Mouse (Mus musculus): ENCODE measurements at regions not wholly inside any gene's neighbourhood (a gene's known extent, or its start where the extent isn't known, plus 50 kb on each side); places are given as distances from the start of the nearest gene placed in this dataset.

GRCm38 (mm10) chr17:10037799-10038445, 281.7 kb downstream of the Qk start:
- Histone ChIP-seq H3K4me3 (replicated peaks) (no peak overlapping the region), H3K9ac (replicated peaks) (no peak overlapping the region), H3K27ac (replicated peaks) (no peak overlapping the region), H3K27me3 (replicated peaks) (no peaks in the 10 kb centered on the region), H3K4me1 (no peaks in the 10 kb centered on the region), H3K9me3 (replicated peaks) (no peaks in the 10 kb centered on the region), H3K4me2 (no peak overlapping the region), H3K36me3 (no peaks in the 10 kb centered on the region)
- WGBS = 44% methylated on average over 14 of the region's 14 CpGs
- no peak for ATAC-seq (ENCODE audit: low FRiP score)

GRCm38 (mm10) chr17:10033510-10033909, 286.1 kb downstream of the Qk start:
- H3K4me1 ChIP-seq = no peaks in the 10 kb centered on the region
- H3K9me3 ChIP-seq (replicated peaks) = no peaks in the 10 kb centered on the region
- H3K36me3 ChIP-seq = no peaks in the 10 kb centered on the region
- no peaks in the 10 kb centered on the region for H3K27me3 ChIP-seq (replicated peaks)
- no peak for ATAC-seq (ENCODE audit: low FRiP score)
- no peak overlapping the region for H3K4me3 ChIP-seq (replicated peaks)
- H3K9ac ChIP-seq (replicated peaks) = no peak overlapping the region
- no peak overlapping the region for H3K27ac ChIP-seq (replicated peaks)
- H3K4me2 ChIP-seq = no peak overlapping the region
- 56% methylated on average over 4 of the region's 4 CpGs for WGBS

GRCm38 (mm10) chr17:10031033-10031432, 288.6 kb downstream of the Qk start:
- no peak overlapping the region for H3K4me2 ChIP-seq
- ATAC-seq (ENCODE audit: low FRiP score) = no peak
- H3K36me3 ChIP-seq = no peaks in the 10 kb centered on the region
- no peaks in the 10 kb centered on the region for H3K27me3 ChIP-seq (replicated peaks)
- H3K9ac ChIP-seq (replicated peaks) = no peak overlapping the region
- no peaks in the 10 kb centered on the region for H3K9me3 ChIP-seq (replicated peaks)
- 79% methylated on average over 3 of the region's 3 CpGs for WGBS
- no peak overlapping the region for H3K4me3 ChIP-seq (replicated peaks)
- no peaks in the 10 kb centered on the region for H3K4me1 ChIP-seq
- H3K27ac ChIP-seq (replicated peaks) = no peak overlapping the region

GRCm38 (mm10) chr17:10026770-10027169, 292.9 kb downstream of the Qk start:
- Histone ChIP-seq H3K4me1 (no peaks in the 10 kb centered on the region), H3K9me3 (replicated peaks) (no peaks in the 10 kb centered on the region), H3K4me2 (no peak overlapping the region), H3K4me3 (replicated peaks) (no peak overlapping the region), H3K36me3 (no peaks in the 10 kb centered on the region), H3K27ac (replicated peaks) (no peak overlapping the region), H3K27me3 (replicated peaks) (no peaks in the 10 kb centered on the region), H3K9ac (replicated peaks) (no peak overlapping the region)
- no peak for ATAC-seq (ENCODE audit: low FRiP score)

GRCm38 (mm10) chr17:10025212-10025611, 294.4 kb downstream of the Qk start:
- WGBS = 77% methylated on average over 5 of the region's 5 CpGs
- Histone ChIP-seq H3K4me2 (no peak overlapping the region), H3K27me3 (replicated peaks) (no peaks in the 10 kb centered on the region), H3K9me3 (replicated peaks) (no peaks in the 10 kb centered on the region), H3K4me3 (replicated peaks) (no peak overlapping the region), H3K27ac (replicated peaks) (no peak overlapping the region), H3K9ac (replicated peaks) (no peak overlapping the region), H3K4me1 (no peaks in the 10 kb centered on the region), H3K36me3 (no peaks in the 10 kb centered on the region)
- no peak for ATAC-seq (ENCODE audit: low FRiP score)

GRCm38 (mm10) chr17:10024323-10024722, 295.3 kb downstream of the Qk start:
- Histone ChIP-seq H3K4me1 (no peaks in the 10 kb centered on the region), H3K27me3 (replicated peaks) (no peaks in the 10 kb centered on the region), H3K4me2 (no peak overlapping the region), H3K36me3 (no peaks in the 10 kb centered on the region), H3K27ac (replicated peaks) (no peak overlapping the region), H3K9me3 (replicated peaks) (no peaks in the 10 kb centered on the region), H3K4me3 (replicated peaks) (no peak overlapping the region), H3K9ac (replicated peaks) (no peak overlapping the region)
- ATAC-seq (ENCODE audit: low FRiP score) = no peak

- Histone ChIP-seq H3K27ac (replicated peaks) (no peak overlapping the region), H3K27me3 (replicated peaks) (no peaks in the 10 kb centered on the region)
Measured at GRCm38 (mm10) chr17:10012161-10012560, 307.5 kb downstream of the Qk start.

GRCm38 (mm10) chr17:10011728-10012127, 307.9 kb downstream of the Qk start:
- Histone ChIP-seq H3K4me2 (no peak overlapping the region), H3K36me3 (no peaks in the 10 kb centered on the region), H3K9me3 (replicated peaks) (no peaks in the 10 kb centered on the region), H3K27ac (replicated peaks) (0 out of 2 replicates have a peak overlapping the region, but pooled peaks have one; percentile 15), H3K9ac (replicated peaks) (no peak overlapping the region), H3K27me3 (replicated peaks) (no peaks in the 10 kb centered on the region), H3K4me1 (peaks cover 24% of the 10 kb centered on the region), H3K4me3 (replicated peaks) (no peak overlapping the region)
- ATAC-seq (ENCODE audit: low FRiP score) = no peak
- WGBS = 12% methylated on average over 8 of the region's 8 CpGs

More at GRCm38 (mm10) chr17:10012161-10012560, 307.5 kb downstream of the Qk start:
- Histone ChIP-seq H3K4me3 (replicated peaks) (no peak overlapping the region), H3K36me3 (no peaks in the 10 kb centered on the region), H3K4me1 (peaks cover 24% of the 10 kb centered on the region), H3K4me2 (no peak overlapping the region), H3K9me3 (replicated peaks) (no peaks in the 10 kb centered on the region), H3K9ac (replicated peaks) (no peak overlapping the region)
- 8% methylated on average over 3 of the region's 3 CpGs for WGBS
- ATAC-seq (ENCODE audit: low FRiP score) = no peak

- no peaks in the 10 kb centered on the region for H3K9me3 ChIP-seq (replicated peaks)
- H3K4me3 ChIP-seq (replicated peaks) = no peak overlapping the region
- H3K4me1 ChIP-seq = no peaks in the 10 kb centered on the region
- no peak overlapping the region for H3K4me2 ChIP-seq
- no peaks in the 10 kb centered on the region for H3K36me3 ChIP-seq
- no peak overlapping the region for H3K9ac ChIP-seq (replicated peaks)
- no peak overlapping the region for H3K27ac ChIP-seq (replicated peaks)
- WGBS = 85% methylated on average over 7 of the region's 7 CpGs
- no peak for ATAC-seq (ENCODE audit: low FRiP score)
- H3K27me3 ChIP-seq (replicated peaks) = no peaks in the 10 kb centered on the region
Measured at GRCm38 (mm10) chr17:10001071-10001591, 318.5 kb downstream of the Qk start.

GRCm38 (mm10) chr17:9995321-9995720, 324.3 kb downstream of the Qk start:
- Histone ChIP-seq H3K27me3 (replicated peaks) (no peaks in the 10 kb centered on the region), H3K4me3 (replicated peaks) (no peak overlapping the region), H3K9me3 (replicated peaks) (no peaks in the 10 kb centered on the region), H3K9ac (replicated peaks) (no peak overlapping the region), H3K27ac (replicated peaks) (no peak overlapping the region), H3K36me3 (no peaks in the 10 kb centered on the region), H3K4me2 (no peak overlapping the region), H3K4me1 (no peaks in the 10 kb centered on the region)
- ATAC-seq (ENCODE audit: low FRiP score) = no peak
- WGBS = 66% methylated on average over 5 of the region's 5 CpGs

- H3K36me3 ChIP-seq = no peaks in the 10 kb centered on the region
- no peak overlapping the region for H3K4me2 ChIP-seq
- ATAC-seq (ENCODE audit: low FRiP score) = no peak
- no peaks in the 10 kb centered on the region; the same call in 1 of the 2 replicates for H3K9me3 ChIP-seq (replicated peaks)
- 98% methylated on average over 1 of the region's 1 CpGs for WGBS
- no peaks in the 10 kb centered on the region for H3K27me3 ChIP-seq (replicated peaks)
- no peak overlapping the region for H3K9ac ChIP-seq (replicated peaks)
- no peak overlapping the region for H3K27ac ChIP-seq (replicated peaks)
- no peaks in the 10 kb centered on the region for H3K4me1 ChIP-seq
- no peak overlapping the region for H3K4me3 ChIP-seq (replicated peaks)
Measured at GRCm38 (mm10) chr17:9990744-9991143, 321.2 kb upstream of the Pabpc6 start.

- Histone ChIP-seq H3K27me3 (replicated peaks) (no peaks in the 10 kb centered on the region), H3K4me1 (0 out of 2 replicates have a peak, but pooled peaks cover 16% of the 10 kb centered on the region), H3K4me2 (no peak overlapping the region), H3K27ac (replicated peaks) (no peak overlapping the region), H3K4me3 (replicated peaks) (no peak overlapping the region), H3K9ac (replicated peaks) (no peak overlapping the region), H3K9me3 (replicated peaks) (no peaks in the 10 kb centered on the region; the same call in 1 of the 2 replicates), H3K36me3 (no peaks in the 10 kb centered on the region)
- no peak for ATAC-seq (ENCODE audit: low FRiP score)
- WGBS = 95% methylated on average over 3 of the region's 3 CpGs
Measured at GRCm38 (mm10) chr17:9981273-9981672, 311.8 kb upstream of the Pabpc6 start.

Measured in neural tube, embryonic 15.5 days (tissue).